Mouse (Mus musculus) fibroblast of lung, adult 2 months (primary cell): ENCODE data around the gene Oip5.
"Not testable (repeated sequence)": the region's sequence is repeated elsewhere in the genome, so short reads cannot be mapped to it uniquely, and the experiment has no call there.

Experiments
- DNase-seq: peaks from one replicate; pipeline ENCODE4 v3.0.0-alpha.2; 2011; ENCODE audit warnings: low read depth

Oip5 gene

GRCm38 (mm10) chr2:119618199-119618982, at the start of gene Oip5, which contains the start of gene Nusap1:
Oip5 (minus strand) TSS chr2:119618469.
Nusap1 (plus strand) TSS chr2:119618298.
- peak; percentile 90 for DNase-seq

GRCm38 (mm10) chr2:119665744-119666143, 47.5 kb upstream of the Oip5 start:
- not testable (repeated sequence) for DNase-seq

- peak; percentile 65 for DNase-seq
These were observed 44.2 kb upstream of the Oip5 start, which contains the start of gene Ndufaf1 for GRCm38 (mm10) chr2:119662220-119663182. Ndufaf1 (minus strand) TSS chr2:119662827.

GRCm38 (mm10) chr2:119644254-119644653, 26.0 kb upstream of the Oip5 start:
- no peak for DNase-seq

- DNase-seq, result no peak
These were observed 23.1 kb upstream of the Oip5 start for GRCm38 (mm10) chr2:119641214-119641912.

GRCm38 (mm10) chr2:119636781-119637180, 18.5 kb upstream of the Oip5 start:
- DNase-seq, result no peak

GRCm38 (mm10) chr2:119621302-119621701, 3.0 kb upstream of the Oip5 start:
- DNase-seq, result no peak

GRCm38 (mm10) chr2:119619002-119619401, 733 bp upstream of the Oip5 start:
- DNase-seq, result not testable (repeated sequence)

GRCm38 (mm10) chr2:119617841-119618198, 449 bp downstream of the Oip5 start:
- no peak for DNase-seq

GRCm38 (mm10) chr2:119607023-119607422, 11.2 kb downstream of the Oip5 start:
- no peak for DNase-seq

- DNase-seq, result no peak
These were observed 12.8 kb downstream of the Oip5 start for GRCm38 (mm10) chr2:119605361-119605973.

GRCm38 (mm10) chr2:119603909-119604308, 14.4 kb downstream of the Oip5 start:
- DNase-seq, result no peak

GRCm38 (mm10) chr2:119602488-119602887, 15.8 kb downstream of the Oip5 start:
- DNase-seq, result no peak

- DNase-seq, result not testable (repeated sequence)
These were observed 16.7 kb downstream of the Oip5 start for GRCm38 (mm10) chr2:119601575-119601974.

GRCm38 (mm10) chr2:119601027-119601426, 17.2 kb downstream of the Oip5 start:
- DNase-seq, result no peak

- DNase-seq, result no peak
These were observed 21.4 kb downstream of the Oip5 start for GRCm38 (mm10) chr2:119596781-119597330.

- no peak for DNase-seq
These were observed 23.0 kb downstream of the Oip5 start for GRCm38 (mm10) chr2:119595308-119595707.

GRCm38 (mm10) chr2:119594113-119594981, 23.9 kb downstream of the Oip5 start:
- peak; percentile 94 for DNase-seq

- no peak for DNase-seq
These were observed 24.5 kb downstream of the Oip5 start for GRCm38 (mm10) chr2:119593765-119594112.

- no peak for DNase-seq
These were observed 27.0 kb downstream of the Oip5 start for GRCm38 (mm10) chr2:119591247-119591646.
